In the genomic region with DNA sequence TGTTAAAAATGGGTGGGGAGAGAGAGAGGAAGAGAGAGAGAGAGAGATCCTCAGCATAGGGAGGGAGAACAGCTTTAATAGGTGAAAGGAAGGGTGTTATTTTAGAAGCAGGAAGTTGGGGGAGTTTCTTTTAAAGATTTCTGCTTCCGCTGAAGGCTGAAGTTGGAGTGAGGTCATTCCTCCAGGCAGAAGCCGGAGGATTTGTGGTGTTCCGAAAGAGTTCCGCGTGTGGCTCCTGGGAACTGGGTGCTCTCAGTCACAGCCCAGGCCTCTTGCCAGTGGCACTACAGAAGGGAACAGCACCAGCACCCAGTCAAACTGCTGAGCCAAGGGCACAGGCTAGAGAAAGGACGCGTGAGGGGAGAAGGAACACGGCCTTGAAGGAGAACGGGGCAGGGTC, we compare ENCODE assay signal across 10 mouse cellular contexts. TPM values are rescaled to one million over a fixed set of nuclear protein-coding genes. Genes with fewer than 3 reads are reported as not detected.
A peak's percentile ranks its signal among the peaks of the same experiment; 100 is the strongest.
DNase-seq lines count a peak whose midpoint lies in the region; ATAC-seq lines count a peak whose summit lies in the region.
"Had no signal": no experiment of that assay in that cellular context is flagged by ENCODE, and none has a peak within 500 bp of the region (broad histone marks: within the 10 kb centered on the region; RNA-seq: fewer than 3 reads in every experiment).

No protein-coding gene starts in this region.

- peak; percentile 53 for ATAC-seq in hematopoietic stem cell, adult 5-6 weeks (replicated peaks in 1 of 2; ENCODE audit: insufficient read depth in 1 of 2, low FRiP score in 2 of 2, low TSS enrichment in 1 of 2, low read depth in 1 of 2, poor library complexity in 2 of 2, severe bottlenecking in 2 of 2)
- ATAC-seq in hindbrain, embryonic 13.5 days (ENCODE audit: low FRiP score): no peak

- peak; percentile 5 for DNase-seq in gastrocnemius, postnatal 25 days
- no peak for DNase-seq in gastrocnemius, adult 18-20 months (ENCODE audit: low spot score)
- DNase-seq in adrenal gland, postnatal 25 days: peak; percentile 10
- peak; percentile 33 for DNase-seq in lung, postnatal 10 days
- no peak for DNase-seq in cerebellum, adult 8-10 months
- DNase-seq in ovary, adult 18-20 months (ENCODE audit: low spot score): no peak

- H3K4me1 ChIP-seq in hindbrain, embryonic 13.5 days (replicated peaks): no peaks in the 10 kb centered on the region
- H3K4me1 ChIP-seq: hindbrain, embryonic 15.5 days; lung, embryonic 15.5 days had no signal

- H3K27ac ChIP-seq in hindbrain, embryonic 13.5 days: no peak overlapping the region
- H3K27ac ChIP-seq: hindbrain, embryonic 15.5 days; lung, embryonic 15.5 days had no signal

- no peak overlapping the region for H3K9ac ChIP-seq in hindbrain, embryonic 13.5 days
- H3K9ac ChIP-seq: hindbrain, embryonic 15.5 days; lung, embryonic 15.5 days had no signal

- H3K36me3 ChIP-seq in hindbrain, embryonic 13.5 days: no peaks in the 10 kb centered on the region
- H3K36me3 ChIP-seq: hindbrain, embryonic 15.5 days; lung, embryonic 15.5 days had no signal

- H3K27me3 ChIP-seq in hindbrain, embryonic 13.5 days: no peaks in the 10 kb centered on the region
- H3K27me3 ChIP-seq: hindbrain, embryonic 15.5 days; lung, embryonic 15.5 days had no signal

- WGBS in hindbrain, embryonic 13.5 days: 95% methylated on average over 9 of the region's 9 CpGs

- no peaks in the 10 kb centered on the region for H3K9me3 ChIP-seq in hindbrain, embryonic 13.5 days
- H3K9me3 ChIP-seq: hindbrain, embryonic 15.5 days; lung, embryonic 15.5 days had no signal

- H3K4me3 ChIP-seq in hindbrain, embryonic 13.5 days: no peak overlapping the region
- H3K4me3 ChIP-seq: hindbrain, embryonic 15.5 days; lung, embryonic 15.5 days had no signal

- H3K4me2 ChIP-seq in hindbrain, embryonic 13.5 days: no peak overlapping the region
- H3K4me2 ChIP-seq: hindbrain, embryonic 15.5 days; lung, embryonic 15.5 days had no signal

RNA-seq across cellular contexts. Expression of a gene that starts 38.4 kb away (rescaled TPM):
- 10 to 100 TPM; 23.7 to 24.5 TPM for total RNA-seq in gastrocnemius, postnatal 25 days (2021)
- 10 to 100 TPM; 19.9 to 26.5 TPM for total RNA-seq in gastrocnemius, adult 18-20 months (2021)
- total RNA-seq in adrenal gland, postnatal 25 days (2021): 75.0 and 75.3 TPM in 2 replicates
- 203 and 264 TPM in 2 replicates for total RNA-seq in hematopoietic stem cell, adult 5-6 weeks (2017)
- 72.1 and 78.9 TPM in 2 replicates for polyA plus RNA-seq in hindbrain, embryonic 13.5 days (2015; fragmentation: Nextera tagmentation; extraction: Ambion mirVana)

Comparison
In these comparisons a context has a peak if more than half of its experiments do, and no peak if none do; other contexts are left out.
1. DNase-seq: peak in gastrocnemius, postnatal 25 days (single experiment), adrenal gland, postnatal 25 days (single experiment) and lung, postnatal 10 days (single experiment); none in gastrocnemius, adult 18-20 months (single experiment), cerebellum, adult 8-10 months (single experiment) and ovary, adult 18-20 months (single experiment).